Mouse (Mus musculus) MEL (cell line): ENCODE measurements around the gene Prkd1. TPM values are rescaled to one million over a fixed set of nuclear protein-coding genes. Genes with fewer than 3 reads are reported as not detected.

Experiments used
- DNase-seq: peaks from one replicate; pipeline ENCODE4 v3.0.0; 2011; ENCODE audit warnings: low read depth, low spot score
- H3K27ac ChIP-seq: 2 replicates; pipeline ENCODE4 v1.5.1; 2012; ENCODE audit warnings: low read depth, mild to moderate bottlenecking, control low read depth, low read length, moderate library complexity; ENCODE audit not compliant: control insufficient read depth
- H3K27me3 ChIP-seq, 2 experiments: fragments of 150-350 bp in 1 of 2; sonication (generic) in 1 of 2; 2 replicates each; pipeline ENCODE4 v1.6.1; 2012; ENCODE audit warnings: low read length in 2 of 2, mild to moderate bottlenecking in 2 of 2, improper control_type of control experiment in 1 of 2, moderate library complexity in 1 of 2; ENCODE audit not compliant: insufficient read depth in 2 of 2, control insufficient read depth in 1 of 2
- H3K36me3 ChIP-seq, 2 experiments: 2 replicates each; pipeline ENCODE4 v1.6.1; 2012 to 2014; ENCODE audit warnings: low read length in 2 of 2, improper control_type of control experiment in 1 of 2, inconsistent platforms in 1 of 2, mild to moderate bottlenecking in 1 of 2; ENCODE audit not compliant: insufficient read depth in 2 of 2, control insufficient read depth in 1 of 2
- H3K4me1 ChIP-seq, 2 experiments: fragments of 150-350 bp in 1 of 2; sonication (generic) in 1 of 2; 2 replicates each; pipeline ENCODE4 v1.6.1; 2012; ENCODE audit warnings: low read length in 2 of 2, improper control_type of control experiment in 1 of 2, mild to moderate bottlenecking in 1 of 2; ENCODE audit not compliant: insufficient read depth in 2 of 2, control insufficient read depth in 1 of 2
- H3K4me3 ChIP-seq, 2 experiments: fragments of 150-350 bp in 1 of 2; sonication (generic) in 1 of 2; 2 replicates each; pipeline ENCODE4 v1.5.1; 2012; ENCODE audit warnings: low read depth in 2 of 2, low read length in 2 of 2, mild to moderate bottlenecking in 2 of 2, moderate library complexity in 2 of 2, control low read depth in 1 of 2, improper control_type of control experiment in 1 of 2; ENCODE audit not compliant: control insufficient read depth in 1 of 2, insufficient read depth in 1 of 2
- H3K79me2 ChIP-seq: 2 replicates; pipeline ENCODE4 v1.6.1; 2012; ENCODE audit warnings: mild to moderate bottlenecking, low read length, moderate library complexity; ENCODE audit not compliant: control insufficient read depth, poor library complexity, insufficient read depth
- H3K9ac ChIP-seq: 2 replicates; pipeline ENCODE4 v1.6.1; 2012; ENCODE audit warnings: low read depth, mild to moderate bottlenecking, control low read depth, low read length, moderate library complexity; ENCODE audit not compliant: control insufficient read depth, poor library complexity, severe bottlenecking
- H3K9me3 ChIP-seq: fragments of 150-350 bp; sonication (generic); replicated peaks from 2 replicates; pipeline ENCODE4 v1.6.1; 2012; ENCODE audit warnings: mild to moderate bottlenecking, low read length, improper control_type of control experiment, moderate library complexity; ENCODE audit not compliant: insufficient read depth
- BHLHE40 ChIP-seq: IDR thresholded peaks from 2 replicates; pipeline ENCODE4 v1.6.1; 2012; ENCODE audit warnings: low read depth, mild to moderate bottlenecking, inconsistent platforms, low read length, improper control_type of control experiment, borderline replicate concordance
- ELF1 ChIP-seq: IDR thresholded peaks from 2 replicates; pipeline ENCODE4 v1.6.1; 2014; ENCODE audit warnings: low read depth, mild to moderate bottlenecking, inconsistent platforms, low read length, improper control_type of control experiment, moderate library complexity
- GABPA ChIP-seq: IDR thresholded peaks from 2 replicates; pipeline ENCODE4 v1.6.1; 2012; ENCODE audit warnings: low read depth, mild to moderate bottlenecking, inconsistent platforms, low read length, improper control_type of control experiment, moderate library complexity
- HCFC1 ChIP-seq: IDR thresholded peaks from 2 replicates; pipeline ENCODE4 v1.6.1; 2012; ENCODE audit warnings: low read depth, mild to moderate bottlenecking, inconsistent platforms, low read length, improper control_type of control experiment, moderate library complexity
- KAT2A ChIP-seq: conservative IDR thresholded peaks from 2 replicates; pipeline ENCODE4 v1.6.1; 2012; ENCODE audit warnings: low read depth, low read length, improper control_type of control experiment, inconsistent platforms
- MAFK ChIP-seq: IDR thresholded peaks from 2 replicates; pipeline ENCODE4 v1.6.1; 2011; ENCODE audit warnings: low read depth, mild to moderate bottlenecking, low read length, improper control_type of control experiment, borderline replicate concordance
- MAX ChIP-seq: IDR thresholded peaks from 2 replicates; pipeline ENCODE4 v1.6.1; 2011; ENCODE audit warnings: low read length, improper control_type of control experiment
- MEF2A ChIP-seq: IDR thresholded peaks from 2 replicates; pipeline ENCODE4 v1.6.1; 2014; ENCODE audit warnings: low read depth, mild to moderate bottlenecking, inconsistent platforms, low read length, improper control_type of control experiment; ENCODE audit not compliant: poor library complexity, insufficient replicate concordance, severe bottlenecking; ENCODE audit errors: extremely low read depth
- MYC ChIP-seq: IDR thresholded peaks from 2 replicates; pipeline ENCODE4 v1.6.1; 2011; ENCODE audit warnings: low read depth, mild to moderate bottlenecking, low read length, improper control_type of control experiment, moderate library complexity
- NELFE ChIP-seq: IDR thresholded peaks from 2 replicates; pipeline ENCODE4 v1.6.1; 2011; ENCODE audit warnings: low read depth, low read length, improper control_type of control experiment
- NRF1 ChIP-seq: IDR thresholded peaks from 2 replicates; pipeline ENCODE4 v1.6.1; 2014; ENCODE audit warnings: low read depth, mild to moderate bottlenecking, inconsistent platforms, low read length, improper control_type of control experiment, moderate library complexity; ENCODE audit not compliant: poor library complexity, insufficient read depth, severe bottlenecking
- RCOR1 ChIP-seq: IDR thresholded peaks from 2 replicates; pipeline ENCODE4 v1.6.1; 2012; ENCODE audit warnings: low read depth, mild to moderate bottlenecking, inconsistent platforms, low read length, improper control_type of control experiment
- SMC3 ChIP-seq: IDR thresholded peaks from 2 replicates; pipeline ENCODE4 v1.6.1; 2011; ENCODE audit warnings: low read depth, low read length, improper control_type of control experiment
- TAL1 ChIP-seq: IDR thresholded peaks from 2 replicates; pipeline ENCODE4 v1.6.1; 2012; ENCODE audit warnings: mild to moderate bottlenecking, inconsistent platforms, low read length, moderate library complexity, mixed read lengths
- UBTF ChIP-seq: IDR thresholded peaks from 2 replicates; pipeline ENCODE4 v1.6.1; 2012; ENCODE audit warnings: low read depth, mild to moderate bottlenecking, inconsistent platforms, low read length, improper control_type of control experiment, moderate library complexity, borderline replicate concordance; ENCODE audit not compliant: insufficient read depth
- USF2 ChIP-seq, 2 experiments: IDR thresholded peaks; 2 replicates each; pipeline ENCODE4 v1.6.1; 2011 to 2012; ENCODE audit warnings: improper control_type of control experiment in 2 of 2, low read length in 2 of 2, borderline replicate concordance in 1 of 2, inconsistent platforms in 1 of 2, low read depth in 1 of 2, mild to moderate bottlenecking in 1 of 2; ENCODE audit not compliant: insufficient read depth in 1 of 2
- ZC3H11A ChIP-seq: IDR thresholded peaks from 2 replicates; pipeline ENCODE4 v1.6.1; 2012; ENCODE audit warnings: low read depth, mild to moderate bottlenecking, inconsistent platforms, low read length, improper control_type of control experiment
- ZMIZ1 ChIP-seq: IDR thresholded peaks from 2 replicates; pipeline ENCODE4 v1.6.1; 2012; ENCODE audit warnings: low read depth, mild to moderate bottlenecking, inconsistent platforms, low read length, improper control_type of control experiment, moderate library complexity
- ZNF384 ChIP-seq: IDR thresholded peaks from 2 replicates; pipeline ENCODE4 v1.6.1; 2012; ENCODE audit warnings: low read depth, mild to moderate bottlenecking, inconsistent platforms, low read length, improper control_type of control experiment
- polyA plus RNA-seq, 2 experiments: library from polyadenylated mRNA; stranded (reverse) in 1 of 2; unstranded in 1 of 2; fragments of >175 nt in 1 of 2; fragments of >200 nt in 1 of 2; gene quantifications; 2 replicates each; pipeline versions ENCODE4 v1.2.1 to v1.2.4; 2012; ENCODE audit warnings: low replicate concordance in 2 of 2, low read depth in 1 of 2; ENCODE audit not compliant: insufficient read length in 2 of 2, insufficient read depth in 1 of 2, missing spikeins in 1 of 2
- total RNA-seq: library from RNA; depleted of rRNA; stranded (reverse); fragments of 300-350 nt; gene quantifications from 2 replicates; pipeline ENCODE4 v1.2.3, GENCODE M21; 2012

Gene Prkd1
- total and polyA plus RNA-seq, 3 experiments, result not detected

- Histone ChIP-seq H3K9me3 (no peaks in the 10 kb centered on the region), H3K79me2 (no peaks in the 10 kb centered on the region), H3K4me1 (no peaks in the 10 kb centered on the region), H3K27me3 (no peaks in the 10 kb centered on the region), H3K36me3 (no peaks in the 10 kb centered on the region), H3K4me3 (no peak overlapping the region), H3K9ac (no peak overlapping the region), H3K27ac (no peak overlapping the region)
- no peak for TF ChIP-seq UBTF
- TF ChIP-seq ZC3H11A, result no peak
- no peak for TF ChIP-seq MEF2A
- TF ChIP-seq GABPA, result no peak
- no peak for TF ChIP-seq MAX
- no peak for TF ChIP-seq KAT2A
- no peak for TF ChIP-seq HCFC1
- TF ChIP-seq MAFK, result no peak
- TF ChIP-seq ZNF384, result no peak
- TF ChIP-seq MYC, result no peak
- no peak for TF ChIP-seq RCOR1
- no peak for TF ChIP-seq ELF1
- no peak for TF ChIP-seq BHLHE40
- no peak for TF ChIP-seq NRF1
- TF ChIP-seq NELFE, result no peak
- TF ChIP-seq SMC3, result no peak
- TF ChIP-seq ZMIZ1, result no peak
- DNase-seq, result no peak
Observed at GRCm38 (mm10) chr12:50549860-50550555, 98.9 kb downstream of the Prkd1 start.

- no peak overlapping the region for H3K4me3 ChIP-seq
- no peaks in the 10 kb centered on the region for H3K79me2 ChIP-seq
- no peak overlapping the region for H3K9ac ChIP-seq
- H3K9me3 ChIP-seq, result no peaks in the 10 kb centered on the region
- no peaks in the 10 kb centered on the region; a peak in 1 of 4 replicates for H3K27me3 ChIP-seq
- DNase-seq, result no peak
- TF ChIP-seq USF2 (IDR thresholded peaks at IDR 0.05; ENCODE audit: borderline replicate concordance in 1 of 2, insufficient read depth in 1 of 2, low read depth in 1 of 2, low read length in 2 of 2), result no peak
- no peak for TF ChIP-seq MAX
- TF ChIP-seq TAL1, result no peak
- no peak for TF ChIP-seq NRF1
- H3K27ac ChIP-seq, result no peak overlapping the region
- no peaks in the 10 kb centered on the region for H3K36me3 ChIP-seq
- H3K4me1 ChIP-seq, result no peaks in the 10 kb centered on the region
Observed at GRCm38 (mm10) chr12:50546394-50546793, 102.5 kb downstream of the Prkd1 start.
